ENCODE assay signal across 35 mouse cellular contexts in the genomic region with DNA sequence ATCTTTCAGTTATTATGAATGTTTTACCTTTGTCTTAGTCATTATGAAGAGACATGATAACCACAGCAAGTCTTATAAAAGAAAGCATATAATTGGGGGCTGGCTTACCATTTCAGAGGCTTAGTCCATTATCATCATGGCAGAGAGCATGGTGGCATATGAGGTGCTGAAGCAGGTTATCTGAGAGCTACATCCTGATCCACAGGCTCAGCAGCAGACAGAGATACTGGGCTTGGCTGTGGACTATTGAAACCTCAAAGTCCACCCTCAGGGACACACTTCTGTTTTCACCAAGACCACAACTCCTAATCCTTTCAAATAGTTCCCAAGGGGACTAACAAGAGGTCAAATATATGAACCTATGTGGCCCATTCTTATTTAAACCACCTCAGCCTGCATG. TPM values are rescaled to one million over a fixed set of nuclear protein-coding genes. Genes with fewer than 3 reads are reported as not detected.
"Had no signal": no experiment of that assay in that cellular context is flagged by ENCODE, and none has a peak within 500 bp of the region (broad histone marks: within the 10 kb centered on the region; RNA-seq: fewer than 3 reads in every experiment).

No protein-coding gene starts in this region.

- H3K36me3 ChIP-seq: heart, embryonic 15.5 days; hindbrain, embryonic 13.5 days; hindbrain, embryonic 15.5 days; kidney, embryonic 15.5 days; limb, embryonic 10.5 days; limb, embryonic 12.5 days; liver, embryonic 15.5 days had no signal

- ATAC-seq: forebrain, postnatal 0 days; hindbrain, postnatal 0 days; intestine, embryonic 16.5 days had no signal

- H3K4me3 ChIP-seq: heart, adult 2 months; heart, embryonic 15.5 days; hindbrain, embryonic 13.5 days; hindbrain, embryonic 15.5 days; kidney, embryonic 15.5 days; layer of hippocampus, adult 2 months; left cerebral cortex, adult 2 months; limb, embryonic 10.5 days; limb, embryonic 12.5 days; liver, embryonic 15.5 days had no signal

- H3K4me1 ChIP-seq: hindbrain, embryonic 13.5 days; hindbrain, embryonic 15.5 days; kidney, embryonic 15.5 days had no signal

- H3K27me3 ChIP-seq: heart, embryonic 15.5 days; hindbrain, embryonic 13.5 days; hindbrain, embryonic 15.5 days; kidney, embryonic 15.5 days; limb, embryonic 12.5 days; liver, embryonic 15.5 days had no signal

- H3K9me3 ChIP-seq: heart, embryonic 15.5 days; hindbrain, embryonic 13.5 days; hindbrain, embryonic 15.5 days; kidney, embryonic 15.5 days; limb, embryonic 10.5 days; limb, embryonic 12.5 days; liver, embryonic 15.5 days had no signal

- H3K9ac ChIP-seq: forebrain, postnatal 0 days; heart, embryonic 15.5 days; hindbrain, embryonic 13.5 days; hindbrain, embryonic 15.5 days; kidney, embryonic 15.5 days; limb, embryonic 12.5 days; liver, embryonic 15.5 days had no signal

- H3K27ac ChIP-seq: heart, adult 2 months; hindbrain, embryonic 13.5 days; hindbrain, embryonic 15.5 days; hindbrain, postnatal 0 days; kidney, embryonic 15.5 days; layer of hippocampus, adult 2 months; left cerebral cortex, adult 2 months; limb, embryonic 12.5 days; liver, embryonic 15.5 days had no signal

- H3K4me2 ChIP-seq: heart, embryonic 11.5 days; heart, embryonic 15.5 days; hindbrain, embryonic 13.5 days; hindbrain, embryonic 15.5 days; kidney, embryonic 15.5 days; limb, embryonic 12.5 days; liver, embryonic 15.5 days had no signal

- DNase-seq: forebrain, postnatal 0 days; gastrocnemius, postnatal 14 days; gastrocnemius, postnatal 36 days; heart, adult 11 months; heart, adult 2 months; heart, postnatal 14 days; heart, postnatal 36 days; kidney, adult 11 months; kidney, adult 2 months; kidney, adult 9 months; kidney, postnatal 10 days; kidney, postnatal 25 days; kidney, postnatal 4 days; lung, adult 18-20 months had no signal

RNA-seq across cellular contexts. Expression of a gene that starts 42.5 kb away (rescaled TPM):
- total RNA-seq: forebrain, postnatal 0 days; gastrocnemius, adult 18-20 months; gastrocnemius, adult 8-10 months; gastrocnemius, postnatal 14 days; gastrocnemius, postnatal 36 days; heart, adult 2 months; heart, postnatal 14 days; heart, postnatal 36 days; hematopoietic stem cell, adult 5-6 weeks; hindbrain, postnatal 0 days; layer of hippocampus, adult 2 months; layer of hippocampus, postnatal 10 days; layer of hippocampus, postnatal 25 days; left cerebral cortex, adult 2 months; liver, adult 2 months had no signal
- polyA plus RNA-seq: forebrain, postnatal 0 days; heart, embryonic 11.5 days; heart, embryonic 15.5 days; hindbrain, embryonic 11.5 days; hindbrain, embryonic 13.5 days; hindbrain, embryonic 15.5 days; hindbrain, postnatal 0 days; intestine, embryonic 14.5 days; intestine, embryonic 16.5 days; kidney, adult 2 months; kidney, embryonic 15.5 days; limb, embryonic 10.5 days; limb, embryonic 12.5 days; limb, embryonic 14.5 days; liver, embryonic 15.5 days had no signal
